Mouse (Mus musculus) bone marrow, adult 2 months (tissue): ENCODE data around the gene Grik3.

ENCODE experiments used
- CTCF ChIP-seq: fragments of 200-500 bp; IDR thresholded peaks from 2 replicates; pipeline ENCODE4 v1.5.1; 2011; ENCODE audit warnings: low read length, control low read depth; ENCODE audit not compliant: control insufficient read depth, insufficient read depth
- POLR2A ChIP-seq: fragments of 200-500 bp; IDR thresholded peaks from 2 replicates; pipeline ENCODE4 v1.6.1; 2011; ENCODE audit warnings: low read depth, mild to moderate bottlenecking, control low read depth, low read length, borderline replicate concordance; ENCODE audit not compliant: control insufficient read depth

DNA sequence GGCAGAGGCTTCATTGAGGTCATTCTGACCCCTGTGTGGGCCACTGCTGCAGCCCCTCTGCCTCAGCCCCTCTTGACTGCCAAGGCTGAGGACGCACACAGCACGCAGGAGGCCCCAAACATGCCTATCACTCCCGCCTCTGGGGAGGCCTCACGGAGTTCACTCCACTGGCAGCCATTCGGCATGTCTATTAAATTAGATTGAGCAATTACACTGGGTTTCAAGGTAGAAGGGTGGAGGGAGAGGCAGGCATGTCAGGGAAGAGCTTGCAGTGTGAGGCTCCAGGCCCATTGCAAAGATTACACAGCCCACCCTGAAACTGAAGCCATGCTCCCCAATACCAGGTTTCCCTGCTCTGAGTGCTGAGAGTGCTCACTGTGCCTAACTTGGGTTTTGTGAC, 34.0 kb upstream of the Grik3 start:
- TF ChIP-seq POLR2A (no peak), CTCF (no peak)
